Mouse (Mus musculus): Measurements from ENCODE around the gene Ces3b. TPM values are rescaled to one million over a fixed set of nuclear protein-coding genes. Genes with fewer than 3 reads are reported as not detected.
"Not testable (repeated sequence)": the region's sequence is repeated elsewhere in the genome, so short reads cannot be mapped to it uniquely, and the experiment has no call there.

Gene Ces3b
- polyA plus RNA-seq (2015; fragmentation: Nextera tagmentation; extraction: Ambion mirVana): not detected in 2 replicates

GRCm38 (mm10) chr8:105083449-105084050 is at the start of gene Ces3b:
Gene Ces3b (plus strand): TSS chr8:105083753.
- Histone ChIP-seq H3K4me2 (replicated peaks) (no peak within 1 kb of the TSS), H3K27ac (no peak within 1 kb of the TSS), H3K4me3 (no peak within 1 kb of the TSS), H3K27me3 (no peaks in the 10 kb centered on the region), H3K36me3 (no peaks in the 10 kb centered on the region), H3K4me1 (no peaks in the 10 kb centered on the region), H3K9me3 (no peaks in the 10 kb centered on the region), H3K9ac (no peak within 1 kb of the TSS)
- ATAC-seq (ENCODE audit: low FRiP score, low read depth): no peak
- WGBS: 68% methylated on average over 7 of the region's 7 CpGs

- Histone ChIP-seq H3K36me3 (no peaks in the 10 kb centered on the region), H3K4me3 (no peak overlapping the region), H3K27ac (no peak overlapping the region), H3K4me1 (no peaks in the 10 kb centered on the region), H3K9me3 (no peaks in the 10 kb centered on the region), H3K4me2 (replicated peaks) (no peak overlapping the region), H3K27me3 (no peaks in the 10 kb centered on the region), H3K9ac (no peak overlapping the region)
- 40% methylated on average over 1 of the region's 1 CpGs for WGBS
- ATAC-seq (ENCODE audit: low FRiP score, low read depth): no peak
Measured at GRCm38 (mm10) chr8:105043510-105043909, 40.0 kb upstream of the Ces3b start.

GRCm38 (mm10) chr8:105045824-105046401 is 37.6 kb upstream of the Ces3b start:
- WGBS: 88% methylated on average over 3 of the region's 3 CpGs
- no peaks in the 10 kb centered on the region for H3K36me3 ChIP-seq
- H3K4me3 ChIP-seq: no peak overlapping the region
- no peaks in the 10 kb centered on the region for H3K9me3 ChIP-seq
- H3K9ac ChIP-seq: no peak overlapping the region
- no peaks in the 10 kb centered on the region for H3K4me1 ChIP-seq
- no peaks in the 10 kb centered on the region for H3K27me3 ChIP-seq
- H3K27ac ChIP-seq: no peak overlapping the region
- H3K4me2 ChIP-seq (replicated peaks): no peak overlapping the region
- no peak for ATAC-seq (ENCODE audit: low FRiP score, low read depth)

- no peaks in the 10 kb centered on the region for H3K27me3 ChIP-seq
- no peak within 1 kb of the TSS for H3K9ac ChIP-seq
- ATAC-seq (ENCODE audit: low FRiP score, low read depth): no peak
- H3K27ac ChIP-seq: no peak within 1 kb of the TSS
- no peaks in the 10 kb centered on the region for H3K4me1 ChIP-seq
- H3K36me3 ChIP-seq: no peaks in the 10 kb centered on the region
- WGBS: 81% methylated on average over 3 of the region's 3 CpGs
- H3K9me3 ChIP-seq: no peaks in the 10 kb centered on the region
- no peak within 1 kb of the TSS for H3K4me2 ChIP-seq (replicated peaks)
- no peak within 1 kb of the TSS for H3K4me3 ChIP-seq
Measured at GRCm38 (mm10) chr8:105048371-105048854, 35.1 kb upstream of the Ces3b start, which contains the start of gene Ces3a. Gene Ces3a (plus strand): TSS chr8:105048601.

- Histone ChIP-seq H3K4me2 (replicated peaks) (no peak overlapping the region), H3K9ac (no peak overlapping the region), H3K4me3 (no peak overlapping the region), H3K9me3 (no peaks in the 10 kb centered on the region), H3K4me1 (no peaks in the 10 kb centered on the region), H3K27me3 (no peaks in the 10 kb centered on the region), H3K36me3 (no peaks in the 10 kb centered on the region), H3K27ac (no peak overlapping the region)
- 90% methylated on average over 4 of the region's 4 CpGs for WGBS
- ATAC-seq (ENCODE audit: low FRiP score, low read depth): no peak
Measured at GRCm38 (mm10) chr8:105056211-105056610, 27.3 kb upstream of the Ces3b start.

GRCm38 (mm10) chr8:105060056-105060455 is 23.5 kb upstream of the Ces3b start:
- Histone ChIP-seq H3K27ac (no peak overlapping the region), H3K9ac (no peak overlapping the region), H3K4me3 (no peak overlapping the region), H3K27me3 (no peaks in the 10 kb centered on the region), H3K9me3 (0 out of 2 replicates have a peak, but pooled peaks cover 3% of the 10 kb centered on the region), H3K4me1 (no peaks in the 10 kb centered on the region), H3K36me3 (no peaks in the 10 kb centered on the region), H3K4me2 (replicated peaks) (no peak overlapping the region)
- no peak for ATAC-seq (ENCODE audit: low FRiP score, low read depth)

GRCm38 (mm10) chr8:105066761-105067160 is 16.8 kb upstream of the Ces3b start:
- no peaks in the 10 kb centered on the region for H3K27me3 ChIP-seq
- 0 out of 2 replicates have a peak, but pooled peaks cover 3% of the 10 kb centered on the region for H3K9me3 ChIP-seq
- no peak overlapping the region for H3K9ac ChIP-seq
- H3K4me3 ChIP-seq: no peak overlapping the region
- H3K4me2 ChIP-seq (replicated peaks): no peak overlapping the region
- no peak for ATAC-seq (ENCODE audit: low FRiP score, low read depth)
- H3K27ac ChIP-seq: no peak overlapping the region
- no peaks in the 10 kb centered on the region for H3K36me3 ChIP-seq
- WGBS: 0% methylated on average over 1 of the region's 1 CpGs
- H3K4me1 ChIP-seq: no peaks in the 10 kb centered on the region

- H3K36me3 ChIP-seq: not testable (repeated sequence)
Measured at GRCm38 (mm10) chr8:105067905-105068304, 15.6 kb upstream of the Ces3b start.

GRCm38 (mm10) chr8:105068971-105069370 is 14.6 kb upstream of the Ces3b start:
- Histone ChIP-seq H3K9me3 (no peaks in the 10 kb centered on the region), H3K36me3 (no peaks in the 10 kb centered on the region), H3K27ac (no peak overlapping the region), H3K4me3 (no peak overlapping the region), H3K4me2 (replicated peaks) (no peak overlapping the region), H3K27me3 (no peaks in the 10 kb centered on the region), H3K4me1 (no peaks in the 10 kb centered on the region), H3K9ac (no peak overlapping the region)
- ATAC-seq (ENCODE audit: low FRiP score, low read depth): no peak

More at GRCm38 (mm10) chr8:105067905-105068304, 15.6 kb upstream of the Ces3b start:
- ATAC-seq (ENCODE audit: low FRiP score, low read depth); H3K9me3 ChIP-seq; H3K9ac ChIP-seq; H3K27ac ChIP-seq; H3K27me3 ChIP-seq; H3K4me2 ChIP-seq (replicated peaks); H3K4me1 ChIP-seq; H3K4me3 ChIP-seq: not testable (repeated sequence)
- WGBS: 72% methylated on average over 7 of the region's 7 CpGs

GRCm38 (mm10) chr8:105076601-105077000 is 7.0 kb upstream of the Ces3b start:
- Histone ChIP-seq H3K4me1 (no peaks in the 10 kb centered on the region), H3K4me3 (no peak overlapping the region), H3K36me3 (no peaks in the 10 kb centered on the region), H3K9me3 (no peaks in the 10 kb centered on the region), H3K9ac (no peak overlapping the region), H3K27ac (no peak overlapping the region), H3K4me2 (replicated peaks) (no peak overlapping the region), H3K27me3 (no peaks in the 10 kb centered on the region)
- WGBS: 89% methylated on average over 4 of the region's 4 CpGs
- ATAC-seq (ENCODE audit: low FRiP score, low read depth): no peak

GRCm38 (mm10) chr8:105077071-105077470 is 6.5 kb upstream of the Ces3b start:
- Histone ChIP-seq H3K9me3 (no peaks in the 10 kb centered on the region), H3K4me3 (no peak overlapping the region), H3K27me3 (no peaks in the 10 kb centered on the region), H3K4me1 (no peaks in the 10 kb centered on the region), H3K9ac (no peak overlapping the region), H3K4me2 (replicated peaks) (no peak overlapping the region), H3K27ac (no peak overlapping the region), H3K36me3 (no peaks in the 10 kb centered on the region)
- 73% methylated on average over 6 of the region's 6 CpGs for WGBS
- no peak for ATAC-seq (ENCODE audit: low FRiP score, low read depth)

GRCm38 (mm10) chr8:105078591-105078990 is 5.0 kb upstream of the Ces3b start:
- Histone ChIP-seq H3K4me2 (replicated peaks) (no peak overlapping the region), H3K27me3 (no peaks in the 10 kb centered on the region), H3K27ac (no peak overlapping the region), H3K4me3 (no peak overlapping the region), H3K9ac (no peak overlapping the region), H3K4me1 (no peaks in the 10 kb centered on the region), H3K36me3 (no peaks in the 10 kb centered on the region), H3K9me3 (no peaks in the 10 kb centered on the region)
- ATAC-seq (ENCODE audit: low FRiP score, low read depth): no peak
- 89% methylated on average over 5 of the region's 5 CpGs for WGBS
